Comparison of ENCODE assay signal across 25 mouse cellular contexts in genomic region chr1:75283017-75283416, GRCm38 (mm10). TPM values are rescaled to one million over a fixed set of nuclear protein-coding genes. Genes with fewer than 3 reads are reported as not detected.
DNase-seq lines count a peak whose midpoint lies in the region; ATAC-seq and TF ChIP-seq lines count a peak whose summit lies in the region.
"Had no signal": no experiment of that assay in that cellular context is flagged by ENCODE, and none has a peak within 500 bp of the region (broad histone marks: within the 10 kb centered on the region; RNA-seq: fewer than 3 reads in every experiment).

No protein-coding gene starts in this region.

- TF ChIP-seq CTCF in layer of hippocampus, adult 2 months (conservative IDR thresholded peaks at IDR 0.05): no peak

- peaks cover 4% of the 10 kb centered on the region; the same call in 1 of the 2 replicates for H3K4me1 ChIP-seq in forebrain, embryonic 15.5 days
- H3K4me1 ChIP-seq in forebrain, embryonic 13.5 days: no peaks in the 10 kb centered on the region
- H3K4me1 ChIP-seq: embryonic facial prominence, embryonic 12.5 days had no signal

- peak; percentile 37 to 71 for DNase-seq in layer of hippocampus, adult 2 months (ENCODE audit: low spot score in 2 of 2)
- DNase-seq in layer of hippocampus, postnatal 25 days (ENCODE audit: extremely low spot score in 1 of 2, low spot score in 1 of 2): no peak
- DNase-seq in right cerebral cortex, postnatal 10 days (ENCODE audit: low spot score in 2 of 2): peak; percentile 71 to 87
- no peak for DNase-seq in right cerebral cortex, postnatal 25 days
- DNase-seq in testis, postnatal 14 days (ENCODE audit: low spot score): no peak
- no peak for DNase-seq in adrenal gland, postnatal 25 days
- DNase-seq: adrenal gland, postnatal 10 days; cerebellum, adult 2 months; heart, adult 18-20 months; kidney, adult 11 months; lung, embryonic 14.5 days; lung, postnatal 4 days; thymus, adult 2 months had no signal

- 70% methylated on average over 5 of the region's 5 CpGs for WGBS in forebrain, embryonic 15.5 days
- WGBS in forebrain, embryonic 13.5 days: 76% methylated on average over 5 of the region's 5 CpGs

- H3K27ac ChIP-seq in forebrain, embryonic 15.5 days (replicated peaks): no peak overlapping the region
- no peak overlapping the region for H3K27ac ChIP-seq in forebrain, embryonic 13.5 days
- peak overlapping the region; percentile 61 for H3K27ac ChIP-seq in layer of hippocampus, adult 2 months
- H3K27ac ChIP-seq: embryonic facial prominence, embryonic 12.5 days; kidney, postnatal 0 days; midbrain, embryonic 12.5 days; neural tube, embryonic 12.5 days had no signal

- 0 out of 2 replicates have a peak, but pooled peaks have one; percentile 58 for ATAC-seq in forebrain, embryonic 15.5 days (replicated peaks)
- no peak; the same call in 1 of the 2 replicates for ATAC-seq in forebrain, embryonic 13.5 days

- no peak overlapping the region for H3K4me2 ChIP-seq in forebrain, embryonic 15.5 days (replicated peaks)
- no peak overlapping the region for H3K4me2 ChIP-seq in forebrain, embryonic 13.5 days
- H3K4me2 ChIP-seq: embryonic facial prominence, embryonic 12.5 days; lung, embryonic 14.5 days; midbrain, embryonic 12.5 days; neural tube, embryonic 12.5 days had no signal

- peaks cover 13% of the 10 kb centered on the region; the same call in 1 of the 2 replicates for H3K27me3 ChIP-seq in forebrain, embryonic 15.5 days
- H3K27me3 ChIP-seq in forebrain, embryonic 13.5 days: peaks cover 15% of the 10 kb centered on the region

- no peaks in the 10 kb centered on the region for H3K36me3 ChIP-seq in forebrain, embryonic 15.5 days
- H3K36me3 ChIP-seq in forebrain, embryonic 13.5 days (ENCODE audit: poor library complexity, severe bottlenecking): no peaks in the 10 kb centered on the region
- H3K36me3 ChIP-seq: embryonic facial prominence, embryonic 12.5 days; midbrain, embryonic 12.5 days; neural tube, embryonic 12.5 days had no signal

- H3K9ac ChIP-seq in forebrain, embryonic 15.5 days (replicated peaks): no peak overlapping the region
- no peak overlapping the region for H3K9ac ChIP-seq in forebrain, embryonic 13.5 days
- H3K9ac ChIP-seq: embryonic facial prominence, embryonic 12.5 days; lung, embryonic 14.5 days; midbrain, embryonic 12.5 days; neural tube, embryonic 12.5 days had no signal

- H3K9me3 ChIP-seq in forebrain, embryonic 15.5 days: no peaks in the 10 kb centered on the region
- no peaks in the 10 kb centered on the region for H3K9me3 ChIP-seq in forebrain, embryonic 13.5 days (replicated peaks)
- H3K9me3 ChIP-seq: embryonic facial prominence, embryonic 12.5 days; midbrain, embryonic 12.5 days; neural tube, embryonic 12.5 days had no signal

- H3K4me3 ChIP-seq in forebrain, embryonic 15.5 days: no peak overlapping the region
- no peak overlapping the region for H3K4me3 ChIP-seq in forebrain, embryonic 13.5 days
- H3K4me3 ChIP-seq in layer of hippocampus, adult 2 months: no peak overlapping the region
- H3K4me3 ChIP-seq: embryonic facial prominence, embryonic 12.5 days; midbrain, embryonic 12.5 days; neural tube, embryonic 12.5 days had no signal

RNA-seq across cellular contexts. Expression of gene Resp18, which starts 4.8 kb away (rescaled TPM):
- polyA plus RNA-seq in forebrain, embryonic 15.5 days (2015; fragmentation: Nextera tagmentation; extraction: Ambion mirVana): 38.6 and 51.0 TPM in 2 replicates
- 37.0 and 44.1 TPM in 2 replicates for polyA plus RNA-seq in forebrain, embryonic 13.5 days (2015; fragmentation: Nextera tagmentation; extraction: Ambion mirVana)
- 100 to 1,000 TPM in 1 of 2 experiments, 10 to 100 TPM in 1; 82.5 to 106 TPM for total RNA-seq in layer of hippocampus, adult 2 months (2021)
- 100 to 1,000 TPM in 1 of 2 experiments, 10 to 100 TPM in 1; 63.7 to 105 TPM for total RNA-seq in layer of hippocampus, postnatal 25 days (2021)
- 101 and 123 TPM in 2 replicates for total RNA-seq in adrenal gland, postnatal 25 days (2021)
- total RNA-seq: gastrocnemius, adult 8-10 months; heart, adult 18-20 months; hematopoietic stem cell, adult 5-6 weeks had no signal
- polyA plus RNA-seq: kidney, postnatal 0 days; liver, adult 2 months; lung, embryonic 14.5 days had no signal

RNA-seq across cellular contexts. Expression of gene Ptprn, which starts 18.7 kb away (rescaled TPM):
- polyA plus RNA-seq in forebrain, embryonic 15.5 days (2015; fragmentation: Nextera tagmentation; extraction: Ambion mirVana): 6.9 and 8.7 TPM in 2 replicates
- polyA plus RNA-seq in forebrain, embryonic 13.5 days (2015; fragmentation: Nextera tagmentation; extraction: Ambion mirVana): 4.5 and 6.5 TPM in 2 replicates
- 100 to 1,000 TPM; 395 to 416 TPM for total RNA-seq in layer of hippocampus, adult 2 months (2021)
- 100 to 1,000 TPM; 369 to 386 TPM for total RNA-seq in layer of hippocampus, postnatal 25 days (2021)
- 41.6 and 54.3 TPM in 2 replicates for total RNA-seq in adrenal gland, postnatal 25 days (2021)
- total RNA-seq: hematopoietic stem cell, adult 5-6 weeks had no signal
- polyA plus RNA-seq: liver, adult 2 months had no signal

RNA-seq across cellular contexts. Expression of gene Dnpep, which starts 34.8 kb away (rescaled TPM):
- 162 and 163 TPM in 2 replicates for polyA plus RNA-seq in forebrain, embryonic 15.5 days (2015; fragmentation: Nextera tagmentation; extraction: Ambion mirVana)
- polyA plus RNA-seq in forebrain, embryonic 13.5 days (2015; fragmentation: Nextera tagmentation; extraction: Ambion mirVana): 140 and 142 TPM in 2 replicates
- total RNA-seq in layer of hippocampus, adult 2 months (2021): 10 to 100 TPM; 49.1 to 50.0 TPM
- total RNA-seq in layer of hippocampus, postnatal 25 days (2021): 10 to 100 TPM; 43.3 to 49.5 TPM
- total RNA-seq in adrenal gland, postnatal 25 days (2021): 91.1 and 117 TPM in 2 replicates

RNA-seq across cellular contexts. Expression of gene Dnajb2, which starts 46.8 kb away (rescaled TPM):
- 53.0 and 54.0 TPM in 2 replicates for polyA plus RNA-seq in forebrain, embryonic 15.5 days (2015; fragmentation: Nextera tagmentation; extraction: Ambion mirVana)
- polyA plus RNA-seq in forebrain, embryonic 13.5 days (2015; fragmentation: Nextera tagmentation; extraction: Ambion mirVana): 40.0 and 41.7 TPM in 2 replicates
- 10 to 100 TPM; 69.6 to 82.8 TPM for total RNA-seq in layer of hippocampus, adult 2 months (2021)
- total RNA-seq in layer of hippocampus, postnatal 25 days (2021): 10 to 100 TPM; 72.6 to 78.9 TPM
- 67.3 and 85.6 TPM in 2 replicates for total RNA-seq in adrenal gland, postnatal 25 days (2021)

RNA-seq across cellular contexts. Expression of gene A630095N17Rik, which starts 51.1 kb away (rescaled TPM):
- polyA plus RNA-seq in forebrain, embryonic 15.5 days (2015; fragmentation: Nextera tagmentation; extraction: Ambion mirVana): not detected in 2 replicates
- not detected in 2 replicates for polyA plus RNA-seq in forebrain, embryonic 13.5 days (2015; fragmentation: Nextera tagmentation; extraction: Ambion mirVana)
- total RNA-seq in layer of hippocampus, adult 2 months (2021): not detected
- total RNA-seq in layer of hippocampus, postnatal 25 days (2021): not detected
- total RNA-seq in adrenal gland, postnatal 25 days (2021): not detected in 2 replicates
- total RNA-seq: adrenal gland, postnatal 10 days; gastrocnemius, adult 8-10 months; heart, adult 18-20 months; layer of hippocampus, postnatal 10 days; left cerebral cortex, postnatal 36 days; liver, adult 2 months had no signal
- polyA plus RNA-seq: cerebellum, adult 2 months; embryonic facial prominence, embryonic 12.5 days; heart, embryonic 14.5 days; liver, adult 2 months; lung, embryonic 14.5 days; midbrain, embryonic 12.5 days; neural tube, embryonic 12.5 days; thymus, adult 2 months had no signal

Comparison
In these comparisons a context has a peak if more than half of its experiments do, and no peak if none do; other contexts are left out.
1. DNase-seq: peak in layer of hippocampus, adult 2 months (2 of 2) and right cerebral cortex, postnatal 10 days (2 of 2); none in layer of hippocampus, postnatal 25 days (0 of 2), right cerebral cortex, postnatal 25 days (single experiment), testis, postnatal 14 days (single experiment) and adrenal gland, postnatal 25 days (single experiment).